Mouse (Mus musculus): Measurements from ENCODE around the gene Csdc2. TPM values are rescaled to one million over a fixed set of nuclear protein-coding genes. Genes with fewer than 3 reads are reported as not detected.

The Csdc2 gene
- total and polyA plus RNA-seq, 3 experiments: 10.1 to 33.6 (median 19.5) TPM

DNA sequence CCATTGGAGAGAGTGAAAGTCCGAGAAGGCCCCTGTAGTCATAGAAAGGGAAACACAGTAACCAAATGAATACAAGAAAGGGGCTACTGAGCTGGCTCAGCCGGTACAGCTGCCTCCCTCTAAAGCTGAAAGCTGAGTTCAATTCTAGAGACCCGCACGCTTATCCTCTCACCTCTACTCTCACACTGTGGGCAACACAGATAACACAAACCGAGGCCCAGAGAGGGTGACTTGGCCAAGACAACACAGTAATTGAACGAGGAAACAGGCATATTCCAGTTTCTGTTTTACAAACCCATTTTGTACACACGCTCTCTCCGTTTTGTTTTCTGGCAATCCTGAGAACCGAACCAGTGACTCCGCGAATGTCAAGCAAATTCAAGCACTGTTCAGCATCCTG, 11.6 kb upstream of the Csdc2 start:
- no peak for DNase-seq

GRCm38 (mm10) chr15:81925760-81926445, 10.7 kb upstream of the Csdc2 start, which contains the start of gene Polr3h:
TSS of gene Polr3h (minus strand) at chr15:81926240.
- peak; percentile 98 for DNase-seq

DNA sequence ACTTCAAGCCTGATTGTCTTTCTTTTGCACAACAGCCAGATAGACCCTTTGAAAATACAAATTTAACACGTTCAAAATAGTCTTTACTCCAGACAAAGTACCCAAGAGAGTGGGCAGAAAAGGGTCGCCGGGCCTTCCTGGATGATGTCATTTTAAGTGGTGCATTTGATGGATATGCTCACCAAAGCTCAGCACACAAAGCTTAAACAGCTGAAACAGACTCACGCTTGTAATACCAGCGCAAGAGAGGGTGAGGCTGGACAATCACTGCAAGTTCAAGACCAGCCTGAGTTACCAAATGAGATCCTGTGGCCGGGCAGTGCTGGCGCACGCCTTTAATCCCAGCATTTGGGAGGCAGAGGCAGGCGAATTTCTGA, 10.1 kb upstream of the Csdc2 start:
- no peak for DNase-seq

DNA sequence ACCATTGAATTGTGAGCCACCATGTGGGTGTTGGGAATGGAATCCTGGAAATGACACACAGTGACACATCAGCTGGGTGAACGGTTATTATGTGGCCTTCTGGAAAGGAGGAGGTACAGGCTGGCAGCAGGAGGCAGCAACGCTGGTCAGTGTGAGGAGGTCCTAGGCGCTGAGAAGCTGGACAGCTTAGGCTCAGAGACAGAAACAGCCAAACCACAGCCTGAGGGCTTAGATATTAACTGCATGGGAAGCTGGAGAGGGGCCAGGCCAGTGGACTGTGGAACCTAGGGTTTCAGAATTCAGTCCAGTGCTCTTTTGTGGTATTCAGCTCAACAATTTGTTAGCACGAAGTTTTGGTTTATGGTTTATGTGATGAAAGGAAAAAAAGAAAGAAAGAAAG, 8.8 kb upstream of the Csdc2 start:
- DNase-seq: peak; percentile 71

- DNase-seq: peak; percentile 64
These were observed 8.3 kb upstream of the Csdc2 start for GRCm38 (mm10) chr15:81928277-81928676.

DNA sequence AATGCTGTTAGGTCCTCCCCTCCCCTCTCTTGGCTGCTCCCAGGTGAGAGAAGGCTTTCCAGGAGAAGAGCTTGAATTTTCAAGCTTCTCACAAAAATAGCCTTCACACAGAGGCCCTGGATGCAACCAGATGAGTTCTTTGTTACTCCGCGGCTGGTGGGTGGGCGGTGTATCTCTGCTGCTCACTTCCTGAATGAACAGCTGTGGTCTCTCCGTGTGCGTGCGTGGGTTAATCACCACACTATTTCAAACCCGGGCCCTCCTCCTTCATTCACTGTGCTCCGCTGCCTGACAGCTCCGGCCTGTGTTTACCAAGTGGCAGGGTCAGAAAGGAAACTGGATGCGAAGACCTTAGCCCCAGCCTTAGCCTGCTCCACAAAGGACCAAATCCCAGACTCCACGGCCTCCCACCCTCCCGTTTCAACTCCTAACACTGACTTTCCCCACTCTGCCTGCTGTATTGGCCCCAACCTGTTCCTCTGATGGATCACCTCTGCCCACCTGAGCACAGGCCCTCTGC, 3.5 kb upstream of the Csdc2 start:
- no peak for DNase-seq

DNA sequence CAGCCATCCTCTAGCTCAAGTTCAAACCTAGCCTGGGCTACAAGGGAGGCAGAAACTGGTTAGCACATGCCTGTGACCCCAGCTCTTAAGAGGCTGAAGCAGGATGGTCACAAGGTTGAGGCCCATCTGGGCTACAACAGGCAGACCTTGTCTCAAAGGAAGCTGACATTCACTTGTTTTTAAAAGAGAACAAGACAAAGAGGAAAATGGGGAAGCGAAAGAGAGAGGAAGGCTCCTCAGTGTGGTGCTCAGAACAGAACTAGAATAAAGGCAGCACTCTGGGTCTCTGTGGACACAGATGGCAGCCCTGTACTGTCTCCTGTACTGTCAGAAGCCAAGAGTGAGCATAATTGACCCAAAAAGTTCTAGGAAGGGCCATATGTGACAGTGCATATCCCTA, 2.6 kb upstream of the Csdc2 start:
- DNase-seq: no peak

DNA sequence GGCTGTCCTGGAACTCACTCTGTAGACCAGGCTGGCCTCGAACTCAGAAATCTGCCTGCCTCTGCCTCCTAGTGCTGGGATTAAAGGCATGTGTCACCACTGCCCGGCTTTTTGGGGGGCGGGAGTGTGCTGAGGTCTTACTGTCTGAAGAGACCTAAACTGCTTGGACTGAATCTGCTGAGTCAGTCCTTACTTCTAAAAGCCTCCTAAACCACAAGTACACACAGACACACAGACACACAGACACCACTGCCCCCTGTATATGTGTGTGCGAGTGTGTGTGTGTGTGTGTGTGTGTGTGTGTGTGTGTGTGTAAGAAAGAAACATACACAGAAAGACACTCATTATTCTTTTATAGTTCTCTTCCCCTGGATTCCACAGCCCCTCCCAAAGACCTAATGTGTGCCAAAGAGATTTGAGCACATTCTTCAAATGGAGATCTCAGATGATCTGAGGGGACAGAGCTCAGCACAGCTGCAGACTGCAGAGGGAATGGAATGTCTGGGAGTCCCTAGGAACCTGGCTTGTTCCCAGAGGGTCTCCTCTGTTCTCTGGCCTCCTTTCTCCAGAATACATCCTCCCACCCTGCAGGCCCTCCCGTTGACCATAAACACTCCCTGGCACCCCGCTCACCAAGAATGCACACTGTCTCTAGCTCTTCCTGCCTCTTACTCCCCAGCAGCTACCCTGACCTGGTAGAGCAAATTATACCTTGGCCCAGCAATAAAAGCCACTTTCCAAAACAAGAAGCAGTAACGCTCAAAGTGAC, 506 bp upstream of the Csdc2 start:
- no peak for DNase-seq

DNA sequence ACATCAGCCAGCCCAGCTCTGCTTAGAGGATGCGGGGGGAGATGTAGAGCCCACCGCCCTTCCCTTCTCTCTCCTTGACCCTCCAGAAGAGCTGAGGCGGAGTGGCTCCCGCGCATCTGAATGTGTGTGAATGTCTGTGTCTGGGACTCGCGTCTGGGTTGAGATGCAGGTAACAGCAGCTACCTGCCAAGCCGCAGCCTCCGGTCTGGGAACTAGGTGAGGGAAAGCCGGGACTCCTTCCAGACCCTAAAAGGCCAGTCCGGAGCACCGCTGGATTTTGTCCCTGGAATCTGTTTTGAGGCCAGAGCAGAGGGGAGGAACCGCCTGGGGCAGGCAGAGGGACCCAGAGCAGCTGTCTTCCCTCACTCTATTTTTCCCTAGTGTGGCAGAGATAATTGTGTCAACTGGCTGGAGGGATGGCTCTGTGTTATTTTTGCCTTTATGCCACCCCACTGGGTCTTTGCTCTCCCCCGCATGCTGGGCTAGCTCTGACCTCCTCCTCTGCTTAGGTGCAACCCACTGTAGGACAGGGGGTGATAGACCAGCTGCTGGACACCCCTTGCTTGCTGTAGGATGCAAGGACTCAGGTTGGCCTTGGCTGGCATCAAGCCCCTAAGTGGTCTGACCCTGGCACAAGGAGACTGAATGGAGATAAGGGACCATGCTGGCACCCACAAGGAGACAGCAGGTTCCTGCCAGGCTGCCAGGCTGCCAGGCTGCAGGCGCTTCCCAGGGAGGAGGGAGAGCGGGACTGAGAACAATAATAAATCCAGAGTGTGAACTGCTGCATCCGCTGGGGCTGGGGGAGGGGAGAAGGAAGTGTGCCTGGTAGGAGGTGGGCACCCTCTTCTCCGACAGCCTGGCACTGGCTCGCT, 776 bp downstream of the Csdc2 start:
- peak; percentile 53 for DNase-seq

GRCm38 (mm10) chr15:81938246-81938645, 1.7 kb downstream of the Csdc2 start:
- peak; percentile 72 for DNase-seq

DNA sequence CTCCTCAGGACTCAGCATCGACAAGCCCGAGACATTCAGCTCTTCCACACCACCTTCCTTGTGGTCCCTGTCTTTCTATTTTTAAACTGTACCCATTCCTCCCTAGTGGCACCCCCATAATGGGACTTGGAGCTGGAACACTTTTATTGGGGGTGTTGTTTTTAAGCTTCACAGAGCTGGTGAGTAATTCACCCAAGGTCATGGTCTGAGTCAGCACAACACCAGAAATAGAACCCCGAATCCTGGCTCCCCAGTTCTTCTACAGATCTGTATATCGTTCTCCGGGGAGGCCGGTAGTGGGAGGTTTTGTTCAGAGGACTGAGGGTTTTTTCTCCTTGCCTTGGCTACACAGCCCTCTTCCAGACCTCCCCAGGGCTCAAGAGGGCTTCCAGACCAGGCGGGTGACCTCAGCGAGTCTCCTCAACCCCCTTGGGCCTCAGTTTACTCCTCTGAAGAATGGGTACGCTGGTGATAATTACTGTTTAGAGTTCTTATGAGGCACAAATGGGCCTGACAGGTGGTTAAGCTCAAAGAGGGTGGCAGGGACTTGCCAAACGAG, 2.7 kb downstream of the Csdc2 start:
- DNase-seq: peak; percentile 74

DNA sequence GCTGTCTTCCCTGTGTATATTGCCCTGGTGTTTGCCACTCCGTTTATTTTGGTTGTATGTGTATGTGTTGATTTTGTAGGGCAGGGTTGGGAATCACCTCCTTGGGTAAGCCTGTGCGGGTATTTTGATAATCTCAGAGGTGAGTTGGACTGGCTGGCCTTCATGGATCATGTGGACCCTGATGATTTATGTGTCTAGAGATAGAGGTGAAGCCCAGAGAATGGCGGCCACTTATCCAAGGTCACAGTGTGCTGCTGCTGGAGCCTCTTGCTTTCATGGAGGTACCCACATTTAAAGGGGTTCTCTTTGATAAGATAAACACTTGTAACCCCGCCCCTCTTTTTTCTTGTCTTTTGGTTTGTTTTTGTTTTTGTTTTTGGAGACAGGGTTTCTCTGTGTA, 3.2 kb downstream of the Csdc2 start:
- DNase-seq: no peak

DNA sequence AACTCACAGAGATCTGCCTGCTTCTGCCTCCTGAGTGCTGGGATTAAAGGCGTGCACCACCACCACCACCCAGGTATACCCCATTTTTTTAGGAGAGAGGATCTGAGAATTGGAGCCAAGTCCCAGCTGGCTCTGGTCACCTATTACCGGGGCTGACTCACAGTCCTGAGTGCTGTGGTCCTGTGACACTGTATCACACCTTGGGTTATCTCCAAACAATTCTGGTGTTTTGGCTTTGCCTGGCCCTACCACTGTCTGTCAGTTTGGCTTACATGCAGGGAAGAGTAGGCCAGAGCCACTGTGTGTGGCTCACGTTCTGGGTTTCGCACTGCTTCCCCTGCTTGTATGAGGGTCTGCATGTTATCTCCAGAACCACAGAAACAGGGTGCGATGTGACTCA, 3.7 kb downstream of the Csdc2 start:
- no peak for DNase-seq

DNA sequence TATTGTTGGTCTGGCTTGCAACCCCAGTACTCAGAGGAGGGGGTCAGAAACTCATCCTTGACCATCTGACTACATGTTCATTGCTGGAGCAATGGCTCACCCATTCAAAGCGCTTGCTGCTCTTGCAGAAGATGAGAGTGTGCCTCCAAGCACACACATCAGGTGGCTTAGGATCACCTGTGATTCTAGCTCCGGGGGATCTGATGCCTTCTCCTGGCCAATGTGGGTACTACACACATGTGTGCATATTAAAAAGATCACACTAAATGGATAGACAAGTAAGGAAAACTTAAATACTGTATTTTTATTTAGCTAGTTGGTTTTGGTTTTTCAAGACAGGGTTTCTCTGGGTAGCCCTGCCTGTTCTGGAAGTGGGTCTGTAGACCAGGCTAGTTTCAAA, 4.5 kb downstream of the Csdc2 start:
- DNase-seq: no peak

DNA sequence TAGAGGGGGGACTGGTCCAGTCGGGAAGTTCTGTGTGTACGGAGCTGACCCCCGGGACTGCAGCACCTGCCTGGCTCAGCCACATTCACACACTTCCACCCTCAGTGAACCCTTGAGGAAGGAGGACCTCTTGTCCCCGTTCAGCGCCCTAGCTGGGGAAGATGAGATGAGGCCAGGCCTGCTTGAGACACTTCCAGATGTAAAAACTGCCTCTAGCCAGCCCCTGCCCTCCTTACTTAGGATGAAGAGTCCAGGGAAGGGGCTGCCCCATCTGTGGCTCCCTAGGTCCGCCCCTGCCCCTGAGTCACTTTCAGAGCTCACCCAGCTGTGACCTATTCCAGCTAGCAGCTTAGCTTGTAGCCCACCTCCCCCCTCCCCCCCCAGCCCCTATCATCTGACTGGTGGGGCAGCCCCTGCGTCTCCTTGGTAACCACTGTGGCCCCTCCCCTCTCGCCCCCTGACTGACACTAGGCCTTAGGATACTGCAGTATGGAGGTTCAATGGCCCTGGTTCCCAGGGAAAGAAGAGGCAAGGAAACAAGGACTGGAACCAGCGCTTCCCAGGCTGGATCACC, 6.7 kb downstream of the Csdc2 start:
- no peak for DNase-seq

- DNase-seq: no peak
These were observed 12.5 kb downstream of the Csdc2 start for GRCm38 (mm10) chr15:81949076-81949475.

- DNase-seq: no peak
These were observed 13.0 kb downstream of the Csdc2 start for GRCm38 (mm10) chr15:81949476-81950131.

- no peak for DNase-seq
These were observed 14.2 kb downstream of the Csdc2 start for GRCm38 (mm10) chr15:81950716-81951115.

DNA sequence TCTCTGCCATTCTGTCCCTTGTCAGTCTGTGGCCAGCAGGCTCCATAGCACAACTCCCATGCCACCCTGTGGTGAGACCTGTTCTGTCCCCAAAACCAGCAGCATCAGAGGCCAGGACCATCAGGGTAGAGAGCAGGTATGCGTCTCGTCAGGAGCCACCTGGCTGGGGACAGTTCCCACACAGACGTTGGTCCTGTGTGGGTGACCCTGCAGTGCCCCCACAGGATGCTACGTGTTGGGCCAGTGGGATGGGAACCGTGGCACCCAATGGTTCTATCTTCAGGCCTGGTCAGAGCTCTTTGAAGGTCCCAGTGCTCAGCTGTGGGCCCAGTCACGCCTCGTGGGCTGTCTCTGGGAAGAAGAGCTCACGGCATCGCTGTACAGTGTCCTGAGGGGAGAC, 14.6 kb downstream of the Csdc2 start:
- no peak for DNase-seq

DNA sequence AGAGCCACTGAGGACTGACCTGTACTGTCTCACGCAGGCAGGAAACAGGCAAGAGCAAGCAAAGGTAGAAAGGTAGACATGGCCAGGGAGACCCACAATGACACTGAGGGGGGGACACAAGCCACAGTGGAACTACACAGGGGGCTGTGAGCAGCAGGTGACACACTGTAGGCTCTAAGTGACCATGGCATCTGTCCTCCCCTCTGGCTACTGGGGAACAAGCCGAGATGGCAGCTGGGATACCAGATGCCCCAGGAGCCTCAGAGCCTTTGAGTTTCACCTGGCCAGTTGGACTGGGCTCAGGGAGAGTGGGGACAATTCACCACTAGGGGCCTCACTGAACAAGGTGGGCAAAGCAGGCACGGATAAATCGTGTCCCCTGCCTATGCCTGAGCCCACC, 15.8 kb downstream of the Csdc2 start:
- no peak for DNase-seq

DNA sequence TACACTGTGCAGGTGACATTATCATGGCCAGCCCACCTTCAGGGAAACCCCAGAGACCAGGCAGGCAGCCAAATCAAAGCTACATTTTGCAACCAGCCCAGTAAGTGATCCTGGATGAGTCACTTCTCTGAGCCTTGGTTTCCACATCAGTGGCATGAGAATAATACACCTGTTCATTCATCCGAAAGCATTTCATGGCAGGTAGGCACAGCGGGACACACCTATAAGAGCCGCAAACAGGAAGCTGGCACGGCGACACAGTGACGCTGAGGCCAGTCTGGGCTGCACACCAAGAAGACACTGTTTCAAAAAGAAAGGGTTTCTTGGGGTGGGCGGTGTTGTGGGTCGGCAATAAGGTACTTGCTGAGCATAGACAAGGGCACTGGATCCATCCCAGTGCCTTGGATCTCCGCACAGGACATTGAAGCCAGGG, 17.6 kb downstream of the Csdc2 start:
- DNase-seq: no peak
